Comparison of ENCODE assay signal across 17 mouse cellular contexts in the genomic region with DNA sequence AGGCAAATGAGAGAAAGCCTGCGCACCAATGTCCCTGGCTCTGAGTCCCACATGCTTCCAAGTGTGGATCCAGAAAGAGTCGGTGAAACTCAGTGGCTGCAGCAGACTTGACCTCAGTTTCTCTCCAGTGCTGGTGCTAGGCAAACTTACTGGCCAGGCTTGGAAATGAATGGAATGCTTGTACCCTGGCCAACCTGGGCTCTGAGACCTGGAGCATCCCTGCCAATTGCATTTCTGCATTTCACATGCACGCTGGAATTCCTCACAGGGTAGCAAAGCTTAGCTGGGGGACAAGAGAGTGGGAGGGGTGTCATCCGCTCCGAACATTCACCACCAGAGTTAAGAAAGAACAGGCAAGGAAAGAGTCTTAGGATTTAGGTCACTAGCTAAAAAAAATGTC.
"Had no signal": no experiment of that assay in that cellular context is flagged by ENCODE, and none has a peak within 500 bp of the region (broad histone marks: within the 10 kb centered on the region; RNA-seq: fewer than 3 reads in every experiment).

No protein-coding gene starts in this region.

- ATAC-seq: lung, postnatal 0 days; midbrain, embryonic 13.5 days; midbrain, embryonic 15.5 days had no signal

- H3K9ac ChIP-seq: lung, embryonic 15.5 days; midbrain, embryonic 13.5 days; midbrain, embryonic 15.5 days; neural tube, embryonic 12.5 days; stomach, embryonic 15.5 days had no signal

- H3K4me1 ChIP-seq: megakaryocyte, embryonic 14.5 days; midbrain, embryonic 15.5 days; neural tube, embryonic 12.5 days had no signal

- H3K27ac ChIP-seq: lung, embryonic 15.5 days; macrophage; midbrain, embryonic 13.5 days; midbrain, embryonic 15.5 days; neural tube, embryonic 12.5 days; stomach, embryonic 15.5 days; stomach, postnatal 0 days had no signal

- H3K4me3 ChIP-seq: lung, embryonic 15.5 days; megakaryocyte, embryonic 14.5 days; midbrain, embryonic 13.5 days; midbrain, embryonic 15.5 days; neural tube, embryonic 12.5 days; stomach, embryonic 15.5 days had no signal

- H3K36me3 ChIP-seq: lung, embryonic 15.5 days; midbrain, embryonic 13.5 days; midbrain, embryonic 15.5 days; neural tube, embryonic 12.5 days; stomach, embryonic 15.5 days had no signal

- DNase-seq: lung, adult 2 months; lung, postnatal 14 days; lung, postnatal 36 days; right cerebral cortex, postnatal 14 days; thymus, adult 2 months; thymus, postnatal 25 days; thymus, postnatal 4 days had no signal

- H3K9me3 ChIP-seq: lung, embryonic 15.5 days; midbrain, embryonic 13.5 days; midbrain, embryonic 15.5 days; neural tube, embryonic 12.5 days; stomach, embryonic 15.5 days had no signal

- H3K4me2 ChIP-seq: lung, embryonic 15.5 days; midbrain, embryonic 11.5 days; midbrain, embryonic 13.5 days; midbrain, embryonic 15.5 days; neural tube, embryonic 12.5 days; stomach, embryonic 15.5 days had no signal

- H3K27me3 ChIP-seq: lung, embryonic 15.5 days; midbrain, embryonic 13.5 days; midbrain, embryonic 15.5 days; neural tube, embryonic 12.5 days; stomach, embryonic 15.5 days had no signal
